Mouse (Mus musculus): Measurements from ENCODE around the gene Gm2012. TPM values are rescaled to one million over a fixed set of nuclear protein-coding genes. Genes with fewer than 3 reads are reported as not detected.
"Not testable (repeated sequence)": the region's sequence is repeated elsewhere in the genome, so short reads cannot be mapped to it uniquely, and the experiment has no call there.

Gene Gm2012
- polyA plus RNA-seq (2016; fragmentation: Nextera tagmentation; extraction: Ambion mirVana): not detected in 2 replicates

DNA sequence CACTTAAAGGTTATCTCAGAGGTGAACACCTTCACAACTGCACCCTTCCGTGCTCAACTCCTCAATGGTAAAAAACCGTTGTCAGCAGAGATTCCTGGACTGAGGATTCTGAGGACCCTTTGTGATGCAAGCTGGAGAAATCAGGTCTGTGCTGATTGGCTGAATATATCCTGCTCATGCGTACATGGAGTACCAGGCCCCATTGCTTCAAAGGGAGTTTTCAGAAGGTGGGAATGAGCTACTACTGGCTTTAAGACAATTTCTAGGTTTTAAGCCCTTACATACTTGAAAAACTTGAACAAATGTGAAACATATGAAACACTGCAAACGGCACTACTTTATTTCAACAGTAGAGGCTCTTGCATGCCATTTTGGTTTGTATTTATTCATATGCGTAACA, at the start of gene Gm2012:
Gm2012 (minus strand) TSS at position 101 of the 400 bp plus-strand sequence.
- H3K27me3 ChIP-seq; H3K4me1 ChIP-seq; H3K36me3 ChIP-seq; H3K9me3 ChIP-seq; ATAC-seq (ENCODE audit: low FRiP score, low read depth); H3K4me2 ChIP-seq (replicated peaks); H3K9ac ChIP-seq (replicated peaks); H3K27ac ChIP-seq (replicated peaks); H3K4me3 ChIP-seq: not testable (repeated sequence)
- WGBS: 100% methylated on average over 1 of the region's 5 CpGs

DNA sequence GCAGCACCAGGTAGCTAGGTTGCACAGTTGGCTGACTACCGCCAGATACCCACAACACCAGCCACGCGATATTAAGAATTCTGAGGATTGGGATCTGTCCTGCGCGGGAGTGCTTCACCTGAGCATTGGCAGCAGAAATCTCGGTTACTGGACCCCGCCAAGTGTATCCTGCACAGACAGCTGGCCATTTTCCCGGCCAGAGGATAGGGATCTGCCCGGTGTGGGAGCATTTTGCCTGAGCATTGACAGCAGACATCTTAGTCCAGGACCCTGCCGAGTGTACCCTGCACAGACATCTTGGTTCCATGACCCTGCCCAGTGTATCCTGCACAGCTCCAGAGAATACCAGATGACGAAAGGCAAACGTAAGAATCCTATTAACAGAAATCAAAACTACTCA, 72.0 kb downstream of the Gm2012 start:
- ATAC-seq (ENCODE audit: low FRiP score, low read depth); H3K27ac ChIP-seq (replicated peaks): not testable (repeated sequence)
- WGBS: 80% methylated on average over 12 of the region's 12 CpGs

More for the DNA sequence above, 72.0 kb downstream of the Gm2012 start:
- not testable (repeated sequence) for H3K9me3 ChIP-seq; H3K4me2 ChIP-seq (replicated peaks); H3K9ac ChIP-seq (replicated peaks); H3K27me3 ChIP-seq; H3K4me3 ChIP-seq; H3K36me3 ChIP-seq; H3K4me1 ChIP-seq

Small RNA genes within 50 kb of the gene (microRNA-seq; reads per million reads assigned to microRNA genes)
- gene Gm26302: not detected

Other genes starting within 250 kb of the Gm2012 start
- gene Gm5168, start 180.3 kb downstream of the Gm2012 start, polyA plus RNA-seq (2016; fragmentation: Nextera tagmentation; extraction: Ambion mirVana): not detected in 2 replicates
- gene Gm2030, start 78.7 kb upstream of the Gm2012 start, polyA plus RNA-seq (2016; fragmentation: Nextera tagmentation; extraction: Ambion mirVana): not detected in 2 replicates

Data from midbrain, embryonic 12.5 days (tissue).